ENCODE assay signal across 23 mouse cellular contexts in genomic region chr17:68223170-68223569, GRCm38 (mm10). TPM values are rescaled to one million over a fixed set of nuclear protein-coding genes. Genes with fewer than 3 reads are reported as not detected.
A peak's percentile ranks its signal among the peaks of the same experiment; 100 is the strongest.
DNase-seq lines count a peak whose midpoint lies in the region; ATAC-seq lines count a peak whose summit lies in the region.
"Had no signal": no experiment of that assay in that cellular context is flagged by ENCODE, and none has a peak within 500 bp of the region (broad histone marks: within the 10 kb centered on the region; RNA-seq: fewer than 3 reads in every experiment).

No protein-coding gene starts in this region.

- ATAC-seq in midbrain, embryonic 11.5 days (ENCODE audit: low FRiP score), result no peak
- peak; percentile 70 for ATAC-seq in granulocyte monocyte progenitor cell, adult 5-6 weeks (replicated peaks; ENCODE audit: poor library complexity, severe bottlenecking)
- ATAC-seq in megakaryocyte progenitor cell, adult 5-6 weeks (replicated peaks; ENCODE audit: poor library complexity), result peak; percentile 57
- ATAC-seq: forebrain, embryonic 13.5 days; forebrain, embryonic 15.5 days had no signal

- no peak overlapping the region for H3K4me2 ChIP-seq in midbrain, embryonic 11.5 days
- H3K4me2 ChIP-seq: embryonic facial prominence, embryonic 12.5 days; forebrain, embryonic 13.5 days; forebrain, embryonic 15.5 days had no signal

- H3K9me3 ChIP-seq in midbrain, embryonic 11.5 days (ENCODE audit: control insufficient read depth, low read length), result no peaks in the 10 kb centered on the region
- 0 out of 2 replicates have a peak, but pooled peaks cover 10% of the 10 kb centered on the region for H3K9me3 ChIP-seq in midbrain, embryonic 10.5 days (replicated peaks)
- H3K9me3 ChIP-seq: forebrain, embryonic 13.5 days; forebrain, embryonic 15.5 days had no signal

- peak; percentile 68 for DNase-seq in midbrain, embryonic 11.5 days (ENCODE audit: low spot score, missing footprints)
- no peak for DNase-seq in midbrain, embryonic 10.5 days (ENCODE audit: low spot score)
- DNase-seq in kidney, adult 9 months, result no peak
- DNase-seq in frontal cortex, postnatal 10 days (ENCODE audit: low spot score in 2 of 2), result no peak
- DNase-seq: adrenal gland, adult 2 months; adrenal gland, postnatal 10 days; adrenal gland, postnatal 25 days; cerebellum, adult 11 months; cerebellum, adult 18-20 months; cerebellum, adult 8-10 months; cerebellum, adult 9-11 months; cerebellum, postnatal 14 days; cerebellum, postnatal 36 days had no signal

- H3K27ac ChIP-seq in midbrain, embryonic 11.5 days (ENCODE audit: low read depth, low read length), result no peak overlapping the region
- no peak overlapping the region for H3K27ac ChIP-seq in midbrain, embryonic 10.5 days (replicated peaks)
- H3K27ac ChIP-seq: embryonic facial prominence, embryonic 10.5 days; embryonic facial prominence, embryonic 12.5 days; forebrain, embryonic 13.5 days; forebrain, embryonic 15.5 days had no signal

- H3K9ac ChIP-seq in midbrain, embryonic 11.5 days (ENCODE audit: low read length), result no peak overlapping the region
- H3K9ac ChIP-seq: embryonic facial prominence, embryonic 12.5 days; forebrain, embryonic 13.5 days; forebrain, embryonic 15.5 days had no signal

- WGBS in midbrain, embryonic 11.5 days, result 78% methylated on average over 3 of the region's 3 CpGs
- WGBS in midbrain, embryonic 10.5 days, result 84% methylated on average over 3 of the region's 3 CpGs

- H3K27me3 ChIP-seq in midbrain, embryonic 11.5 days (ENCODE audit: control insufficient read depth, insufficient read depth, low read length), result no peaks in the 10 kb centered on the region
- no peaks in the 10 kb centered on the region for H3K27me3 ChIP-seq in midbrain, embryonic 10.5 days (ENCODE audit: low read depth, poor library complexity, severe bottlenecking)
- H3K27me3 ChIP-seq: embryonic facial prominence, embryonic 12.5 days; forebrain, embryonic 13.5 days; forebrain, embryonic 15.5 days had no signal

- H3K4me3 ChIP-seq in midbrain, embryonic 11.5 days (ENCODE audit: low read depth, low read length), result no peak overlapping the region
- H3K4me3 ChIP-seq in midbrain, embryonic 10.5 days, result no peak overlapping the region
- H3K4me3 ChIP-seq: embryonic facial prominence, embryonic 10.5 days; embryonic facial prominence, embryonic 12.5 days; forebrain, embryonic 13.5 days; forebrain, embryonic 15.5 days had no signal

- no peaks in the 10 kb centered on the region for H3K4me1 ChIP-seq in midbrain, embryonic 11.5 days (ENCODE audit: control insufficient read depth, insufficient read depth, low read length)
- no peaks in the 10 kb centered on the region for H3K4me1 ChIP-seq in midbrain, embryonic 10.5 days
- H3K4me1 ChIP-seq: embryonic facial prominence, embryonic 10.5 days; embryonic facial prominence, embryonic 12.5 days; forebrain, embryonic 13.5 days; forebrain, embryonic 15.5 days had no signal

- no peaks in the 10 kb centered on the region for H3K36me3 ChIP-seq in midbrain, embryonic 11.5 days (ENCODE audit: control insufficient read depth, insufficient read depth, low read length)
- no peaks in the 10 kb centered on the region for H3K36me3 ChIP-seq in midbrain, embryonic 10.5 days
- H3K36me3 ChIP-seq: embryonic facial prominence, embryonic 10.5 days; embryonic facial prominence, embryonic 12.5 days; forebrain, embryonic 15.5 days had no signal

RNA-seq across cellular contexts. Expression of gene L3mbtl4, which starts 50.4 kb away (rescaled TPM):
- 0.10 and 0.11 TPM in 2 replicates for polyA plus RNA-seq in midbrain, embryonic 11.5 days (2014; fragmentation: Nextera tagmentation; extraction: Ambion mirVana)
- 0.09 and 0.17 TPM in 2 replicates for polyA plus RNA-seq in midbrain, embryonic 10.5 days (2016; fragmentation: Nextera tagmentation; extraction: Ambion mirVana)
- total RNA-seq in granulocyte monocyte progenitor cell, adult 5-6 weeks (2014; fragmentation: Nextera tagmentation), result not detected in 2 replicates
- not detected in 2 replicates for total RNA-seq in granulocyte monocyte progenitor cell, adult 5-6 weeks (2017)
- not detected in 2 replicates for total RNA-seq in megakaryocyte progenitor cell, adult 5-6 weeks (2015)
- not detected in 2 replicates for total RNA-seq in megakaryocyte progenitor cell, adult 5-6 weeks (2017)
- total RNA-seq: ES-E14, MEL had no signal
- polyA plus RNA-seq: C2C12; forebrain, embryonic 11.5 days had no signal
